Mouse (Mus musculus) gastrocnemius, adult 18-20 months (tissue): Measurements from ENCODE around the gene Saysd1. TPM values are rescaled to one million over a fixed set of nuclear protein-coding genes. Genes with fewer than 3 reads are reported as not detected.

Experiments
- DNase-seq: peaks from one replicate; pipeline ENCODE4 v3.0.0; 2021; ENCODE audit warnings: low spot score
- total RNA-seq, 2 experiments: library from RNA; stranded (reverse); gene quantifications; 2 replicates each; pipeline ENCODE4 v1.2.3; 2021

Saysd1 gene
- total RNA-seq, 2 experiments from 2014 or later: 2.8 to 2.9 TPM

DNA sequence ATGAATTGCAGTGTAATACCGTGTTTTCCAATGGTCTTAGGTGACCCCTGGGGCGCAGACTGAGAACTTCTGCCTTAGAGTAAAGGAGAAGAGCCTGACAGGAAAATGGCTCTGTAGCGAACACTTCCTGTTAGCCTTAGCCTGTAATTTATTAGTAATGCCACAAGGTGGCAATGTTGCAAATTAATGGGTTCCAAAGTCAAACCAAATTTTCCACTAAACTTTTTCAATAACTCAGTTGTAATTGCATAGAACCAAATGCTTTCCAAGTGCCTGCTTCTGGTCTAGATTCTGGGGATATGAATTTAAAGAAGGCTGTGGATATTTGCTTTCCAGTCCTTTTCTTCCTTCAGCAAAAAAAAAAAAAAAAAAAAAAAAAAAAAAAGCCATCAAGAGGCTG is 26.1 kb downstream of the Saysd1 start:
- DNase-seq: no peak

DNA sequence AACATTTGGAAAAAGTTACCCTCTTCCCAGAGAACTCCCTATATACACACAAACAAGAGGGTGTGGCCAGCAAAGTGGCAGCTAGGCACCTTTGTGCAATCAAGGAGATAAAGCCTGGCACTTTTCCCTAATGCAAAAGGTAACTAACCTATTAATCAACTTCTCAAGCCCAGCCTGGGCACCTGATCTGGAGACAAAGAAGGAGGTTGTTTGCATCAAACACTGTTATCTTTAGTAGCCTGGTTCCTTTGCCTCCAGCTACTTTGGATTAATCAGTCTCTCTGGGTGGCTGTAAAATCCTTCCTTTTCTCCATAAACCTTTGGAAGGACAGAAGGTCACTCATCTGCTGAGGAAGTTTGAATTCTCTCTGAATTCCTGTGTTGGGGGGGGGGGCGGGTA is 27.4 kb downstream of the Saysd1 start:
- no peak for DNase-seq

DNA sequence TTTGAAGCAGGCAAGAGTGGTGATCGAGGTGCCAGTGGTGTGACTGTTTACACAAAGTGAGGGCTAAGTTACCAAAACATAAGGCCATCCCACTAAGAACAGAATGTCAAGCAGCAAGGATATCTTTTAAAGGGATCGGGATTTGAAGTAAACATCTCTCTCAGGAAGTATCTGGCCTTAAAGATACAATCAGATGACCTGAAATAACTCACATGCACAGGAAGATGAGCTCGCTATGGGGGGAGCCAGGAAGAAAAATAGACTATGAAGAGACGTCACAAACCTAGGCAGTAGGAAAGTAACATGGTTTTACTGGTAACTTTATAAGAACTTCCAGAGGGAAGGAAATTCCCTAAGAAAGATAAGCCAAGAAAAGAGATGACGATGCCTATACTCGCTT is 32.1 kb downstream of the Saysd1 start:
- DNase-seq: no peak

DNA sequence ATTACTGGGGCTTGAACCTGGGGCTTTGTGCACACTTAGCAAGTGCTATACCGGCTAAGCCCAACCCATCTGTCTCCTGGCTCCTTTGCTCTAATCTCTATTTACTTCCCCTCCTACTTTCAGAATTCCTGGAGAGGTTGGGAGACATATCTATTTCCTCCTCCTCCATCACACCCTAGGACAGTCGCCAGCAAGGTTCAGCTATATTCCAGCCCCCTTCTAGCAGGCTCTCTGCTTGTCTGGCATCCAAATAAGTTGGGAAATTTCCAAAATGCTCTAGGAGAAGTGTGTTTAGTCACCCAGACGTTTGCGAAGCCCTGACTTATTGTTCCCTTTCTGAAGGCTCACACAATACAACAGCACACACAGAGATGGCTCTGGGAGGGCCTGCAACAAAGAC is 35.1 kb downstream of the Saysd1 start:
- no peak for DNase-seq

DNA sequence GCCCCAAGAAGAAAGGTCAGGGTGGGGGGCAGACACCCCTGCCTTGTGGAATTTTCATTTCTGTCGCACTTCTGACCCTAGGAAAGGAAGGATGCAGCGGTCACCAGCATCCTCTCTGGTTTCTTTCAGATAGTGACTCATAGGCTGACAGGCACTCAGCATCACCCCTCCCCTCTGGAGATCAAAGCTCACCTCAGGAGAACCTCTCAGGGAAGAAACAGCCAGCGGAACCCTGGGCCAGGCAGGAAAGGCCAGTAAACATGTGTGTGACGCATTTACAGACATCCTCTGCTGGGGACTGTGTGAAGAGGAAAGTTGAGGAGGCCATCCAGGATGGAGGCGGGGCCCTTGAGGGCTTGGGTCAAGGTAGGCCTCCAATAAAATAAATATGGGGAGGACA is 40.3 kb downstream of the Saysd1 start:
- DNase-seq: no peak

DNA sequence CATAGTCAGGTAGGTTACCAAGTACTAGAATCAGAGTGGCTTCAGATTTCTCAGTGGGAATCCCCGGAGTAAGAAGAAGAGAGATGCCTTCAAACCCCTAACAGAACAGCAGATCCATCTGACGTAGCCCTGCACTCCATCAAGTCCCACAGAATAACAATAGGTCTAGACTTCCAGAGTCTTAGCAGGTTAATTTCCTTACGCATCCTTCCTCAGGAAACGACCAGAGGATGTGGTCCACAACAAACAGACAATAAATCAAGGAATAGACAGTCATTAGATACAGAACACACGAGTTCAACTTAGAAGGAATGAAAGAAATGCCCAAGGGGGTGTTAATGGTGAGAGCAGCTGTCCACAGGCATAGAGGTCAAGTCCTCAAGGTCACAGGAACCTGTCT is 43.4 kb downstream of the Saysd1 start:
- no peak for DNase-seq

DNA sequence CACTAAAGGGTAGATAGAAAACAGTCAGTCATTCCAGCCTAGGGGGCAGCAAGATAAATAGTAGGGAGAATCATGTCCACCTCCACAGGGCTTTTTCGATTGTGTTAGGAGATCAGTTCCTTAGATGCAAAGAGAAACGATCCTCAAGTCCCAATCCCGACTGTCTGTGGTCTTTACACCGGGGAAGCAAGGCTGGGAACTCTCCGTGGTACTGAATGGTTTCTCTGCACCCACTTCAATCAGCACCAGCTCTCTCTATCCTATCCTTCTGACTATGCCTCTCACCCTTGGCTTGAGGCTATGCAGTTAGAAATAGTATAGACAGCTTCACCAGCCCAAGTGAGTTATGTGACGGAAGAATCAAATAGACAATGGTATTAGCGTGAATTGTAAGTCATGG is 44.8 kb downstream of the Saysd1 start:
- DNase-seq: no peak

DNA sequence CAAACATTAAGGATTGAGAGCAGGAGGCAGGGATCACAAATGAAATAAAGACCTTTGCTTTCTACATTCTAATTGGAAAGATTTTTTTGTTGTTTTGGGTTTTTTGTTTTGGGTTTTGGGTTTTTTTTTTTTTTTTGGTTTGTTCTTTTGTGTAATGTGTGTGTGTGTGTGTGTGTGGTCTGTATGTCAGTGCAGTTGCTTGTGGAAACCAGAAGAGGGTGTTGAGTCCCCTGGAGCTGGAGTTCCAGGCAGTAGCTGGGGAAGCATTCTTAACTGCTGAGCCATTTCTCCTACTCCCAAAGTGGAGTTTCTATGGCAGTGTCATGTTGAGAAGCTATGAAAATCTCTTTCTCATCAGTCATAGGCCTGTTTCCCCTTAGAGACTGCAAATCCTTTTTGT is 54.0 kb downstream of the Saysd1 start:
- DNase-seq: no peak

DNA sequence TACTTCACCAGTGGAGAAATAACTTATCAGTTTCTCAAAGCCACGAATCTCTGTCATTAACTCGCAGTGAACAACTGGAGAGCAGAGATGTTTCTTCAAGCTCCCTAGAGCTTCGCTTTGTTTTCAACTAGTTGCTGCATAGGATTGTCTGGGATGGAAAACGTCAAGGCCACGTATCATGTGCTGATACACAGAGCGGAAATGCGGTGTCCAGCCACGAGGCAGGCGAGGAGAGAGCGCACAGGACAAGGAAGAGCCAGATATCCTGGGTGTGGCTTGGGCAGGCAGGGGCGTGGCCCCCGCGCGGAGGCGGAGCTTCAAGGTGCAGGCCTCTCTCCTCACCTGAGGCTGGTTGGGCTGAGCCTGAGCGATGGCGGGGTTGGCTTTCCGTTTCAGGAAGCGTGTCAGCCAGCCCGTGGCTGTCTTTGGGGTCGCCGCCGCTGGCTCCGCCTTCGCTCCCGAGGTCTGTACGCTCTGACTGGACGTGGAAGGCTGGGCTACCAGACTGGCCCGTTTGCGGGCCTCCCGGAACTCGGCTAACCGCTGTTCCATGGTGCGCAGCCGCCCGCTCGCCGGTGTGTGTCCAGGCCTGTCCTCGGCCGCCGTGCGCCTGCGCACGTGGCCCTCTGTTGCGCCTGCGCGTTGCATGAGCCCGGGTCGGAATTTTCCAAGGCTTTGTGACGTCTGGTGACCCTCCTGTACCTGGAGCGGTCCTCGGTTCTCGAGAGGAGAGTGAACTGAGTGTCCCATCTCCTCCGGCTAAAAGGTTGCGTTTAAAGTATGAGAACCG is 55.6 kb downstream of the Saysd1 start:
- peak; percentile 91 for DNase-seq

DNA sequence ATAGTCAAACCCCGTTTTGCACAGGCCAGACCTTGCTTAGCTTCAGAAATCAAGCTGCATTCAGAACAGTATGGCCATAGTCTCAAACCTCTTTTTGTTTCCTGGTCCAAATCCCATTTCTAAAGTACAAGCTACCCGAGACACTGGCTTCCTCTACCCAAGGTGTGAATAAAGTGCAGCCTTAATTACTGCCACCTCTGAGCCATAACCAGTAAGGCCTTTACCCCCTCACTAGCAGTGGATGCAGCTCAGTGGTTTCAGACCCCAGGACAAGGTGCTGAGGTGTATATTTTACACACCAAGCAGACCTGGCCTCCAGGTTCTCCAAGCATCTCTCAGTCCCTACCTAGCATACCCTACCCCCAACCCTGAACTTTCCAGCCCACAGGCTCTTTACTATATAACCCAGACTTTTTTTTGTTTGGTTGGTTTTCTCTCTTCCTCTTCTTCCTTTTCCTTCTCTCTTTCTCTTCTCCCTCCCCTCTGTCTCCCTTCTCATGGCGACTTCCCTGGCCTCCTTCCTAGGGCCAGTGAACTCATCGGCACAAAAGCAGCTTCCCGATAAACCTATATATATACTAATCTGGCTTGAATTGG is 56.3 kb downstream of the Saysd1 start:
- no peak for DNase-seq

DNA sequence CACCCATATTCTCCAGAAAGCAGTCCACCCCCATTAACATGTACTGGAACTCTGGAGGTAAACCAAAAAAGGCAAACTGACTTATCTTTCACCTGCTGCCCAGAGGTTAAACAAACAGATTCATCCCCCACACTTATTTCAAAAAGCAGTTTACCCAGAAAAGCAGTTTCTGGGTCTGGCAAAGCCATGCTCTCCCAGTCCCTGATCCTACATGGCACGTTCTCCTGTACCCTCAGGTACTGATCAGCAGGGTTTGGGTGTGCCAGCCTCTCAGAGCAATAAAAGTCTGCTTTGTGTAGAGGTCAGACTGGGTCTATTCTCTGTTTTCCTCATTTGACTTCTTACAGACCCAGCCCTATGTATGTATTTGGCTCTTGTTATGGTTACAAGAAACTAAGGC is 57.2 kb downstream of the Saysd1 start:
- DNase-seq: no peak

DNA sequence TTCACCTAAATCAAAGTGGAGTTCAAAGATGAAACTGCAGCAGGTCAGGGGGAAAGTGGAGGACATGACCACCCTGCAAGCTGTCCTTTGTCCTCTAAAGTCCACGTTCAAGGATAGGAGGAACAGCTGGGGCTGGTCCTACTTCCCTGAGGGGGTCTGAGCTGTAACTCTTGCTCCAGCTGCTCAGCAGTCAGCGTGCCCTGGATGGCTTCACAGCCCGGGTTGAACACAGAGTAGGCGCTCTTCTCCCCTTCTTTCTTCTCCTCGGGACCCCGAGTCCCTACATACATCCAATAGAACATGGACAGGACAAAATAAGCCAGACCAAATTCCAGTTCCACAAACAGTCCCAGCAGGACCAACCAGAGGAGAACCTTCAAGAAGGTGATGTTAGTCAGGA is 61.2 kb downstream of the Saysd1 start:
- DNase-seq: no peak

DNA sequence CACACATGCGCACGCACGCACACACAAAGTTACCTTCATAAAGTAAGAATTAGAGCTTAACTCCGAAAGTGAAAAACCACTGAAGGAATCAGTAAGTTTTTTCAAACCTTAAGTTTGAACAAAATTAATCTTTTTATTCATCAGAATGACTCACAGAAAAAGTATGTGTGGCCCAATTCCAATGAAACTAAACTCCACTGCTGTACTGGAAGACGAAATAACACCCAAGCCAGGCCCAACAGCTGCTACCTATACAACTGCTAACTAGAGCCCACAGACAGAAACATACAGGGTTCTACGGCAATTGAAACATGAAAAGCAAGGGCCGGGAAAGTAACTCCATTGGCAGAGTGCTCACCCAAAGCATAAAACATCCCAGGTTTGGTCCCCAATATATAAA is 62.8 kb downstream of the Saysd1 start:
- no peak for DNase-seq

DNA sequence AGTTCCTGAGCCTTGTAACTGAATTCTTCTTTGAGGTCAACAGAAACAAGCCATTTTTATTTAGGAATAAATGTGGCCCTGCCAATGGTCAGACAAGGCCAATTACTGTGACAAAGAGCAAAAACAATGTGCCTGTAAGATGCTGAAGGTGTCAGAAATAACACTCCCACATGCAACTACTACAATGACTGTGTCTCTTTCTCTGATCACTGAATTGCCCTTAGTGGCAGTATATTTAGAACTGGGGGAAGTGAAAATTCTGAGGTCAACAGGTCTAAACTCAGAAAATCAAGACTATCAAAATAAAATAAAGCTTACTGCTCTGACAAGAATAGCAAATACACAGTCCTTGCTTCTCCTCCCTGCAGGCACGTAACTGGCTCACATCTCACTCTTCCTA is 63.6 kb downstream of the Saysd1 start:
- no peak for DNase-seq

DNA sequence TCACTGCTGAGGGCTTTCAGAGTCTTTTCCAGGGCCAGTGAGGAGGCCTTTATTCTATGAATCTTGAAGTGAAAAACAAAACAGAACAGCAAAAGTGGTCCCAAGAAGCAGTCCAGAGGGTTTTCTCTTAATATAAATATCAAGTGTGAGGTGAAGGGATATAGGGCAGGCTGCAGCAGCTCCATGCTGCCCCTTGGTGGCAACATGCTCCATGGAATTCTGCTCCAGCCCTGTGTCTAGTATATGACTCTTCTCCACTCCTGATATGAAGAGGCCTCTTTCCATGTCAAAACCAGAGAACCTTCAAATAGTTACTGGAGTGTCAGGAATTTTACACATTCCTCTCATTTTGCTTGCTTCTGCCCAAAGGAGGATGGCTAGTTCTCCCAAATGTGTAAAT is 67.7 kb downstream of the Saysd1 start:
- DNase-seq: no peak

DNA sequence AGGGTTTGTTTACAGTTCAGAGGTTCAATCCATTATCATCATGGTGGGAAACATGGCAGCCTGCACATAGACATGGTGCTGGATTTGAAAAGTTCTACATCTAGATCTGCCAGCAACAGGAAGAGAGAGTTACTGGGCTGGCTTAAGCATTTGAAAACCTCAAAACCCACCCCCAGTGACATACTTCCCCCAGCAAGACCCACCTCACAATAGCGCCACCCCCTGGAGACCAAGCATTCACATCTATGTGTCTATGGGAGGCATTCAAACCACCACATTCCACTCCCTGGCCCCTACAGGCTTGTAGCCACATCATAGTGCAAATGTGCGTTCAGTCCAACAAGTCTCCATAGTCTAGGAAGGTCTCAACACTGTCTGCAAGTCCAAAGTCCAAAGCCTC is 70.0 kb downstream of the Saysd1 start:
- DNase-seq: no peak

DNA sequence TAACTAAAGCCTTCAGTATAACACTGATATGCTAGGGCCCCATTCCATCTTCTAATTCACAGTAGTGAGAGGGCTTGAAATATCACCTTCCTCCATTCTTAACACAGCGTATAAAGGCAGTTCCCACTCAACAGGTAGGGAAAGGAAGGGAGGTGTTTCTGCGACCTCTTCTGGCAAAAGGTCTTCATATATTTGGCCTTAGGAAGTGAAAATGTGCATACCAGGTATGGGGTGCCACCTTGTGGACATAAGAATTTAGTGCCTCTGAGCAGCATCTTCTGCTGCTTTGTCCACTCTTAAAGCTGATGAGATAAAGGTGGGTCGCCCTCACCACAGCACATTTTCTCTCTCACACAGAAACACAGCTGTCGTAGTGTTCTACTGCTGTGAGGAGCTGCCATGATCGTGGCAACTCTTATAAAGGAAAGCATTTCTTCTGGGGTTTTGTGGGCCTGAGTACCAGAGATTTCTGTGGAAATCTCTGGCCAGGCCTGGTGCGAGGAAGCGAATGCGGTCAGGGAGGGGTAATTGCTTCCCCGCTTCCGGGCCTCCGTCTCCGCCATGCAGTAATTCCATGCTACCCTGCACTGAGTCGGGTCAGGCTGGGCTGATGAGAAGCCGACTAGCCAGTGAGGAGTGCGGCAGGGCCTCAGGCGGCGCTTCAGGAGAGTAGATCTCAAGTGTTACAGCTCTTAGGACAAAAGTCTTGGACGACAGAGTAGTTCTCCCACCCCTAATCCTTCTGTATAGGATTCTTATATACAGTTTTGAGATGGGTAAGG is 70.8 kb downstream of the Saysd1 start:
- DNase-seq: peak; percentile 39

DNA sequence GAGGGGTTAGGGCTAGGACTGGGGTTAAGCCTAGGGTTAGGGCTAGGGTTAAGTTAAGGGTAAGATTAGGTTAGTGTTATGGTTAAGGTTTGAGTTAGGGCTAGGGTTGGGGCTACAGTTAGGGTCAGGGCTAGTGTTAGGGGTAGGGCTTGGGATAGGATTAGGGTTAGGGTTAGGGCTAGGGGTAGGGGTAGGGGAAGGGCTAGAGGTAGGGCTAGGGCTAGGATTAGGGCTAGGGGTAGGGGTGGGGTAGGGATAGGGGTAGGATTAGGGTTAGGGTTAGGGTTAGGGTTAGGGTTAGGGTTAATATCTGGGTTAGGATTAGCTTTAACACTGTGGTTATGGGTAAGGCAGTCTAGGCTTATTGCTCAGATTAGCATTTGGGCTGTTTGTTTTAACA is 73.6 kb downstream of the Saysd1 start:
- no peak for DNase-seq

DNA sequence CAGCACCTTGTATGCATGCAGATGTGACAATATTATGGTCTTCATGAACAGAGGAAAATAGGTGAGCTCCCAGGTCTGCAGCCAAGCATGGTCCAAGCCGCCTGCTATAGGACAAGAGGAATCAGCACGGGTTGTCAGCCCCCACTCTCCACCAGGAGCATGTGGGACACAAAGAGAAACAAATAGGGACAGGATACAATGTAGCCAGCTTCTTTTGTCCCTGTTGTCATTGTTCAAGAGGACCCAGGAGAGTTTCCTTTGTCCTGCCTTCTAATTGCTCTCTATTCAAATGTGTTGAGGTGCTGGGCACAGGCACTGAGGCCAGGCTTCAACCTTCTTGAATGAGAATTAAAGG is 89.9 kb downstream of the Saysd1 start:
- DNase-seq: no peak

DNA sequence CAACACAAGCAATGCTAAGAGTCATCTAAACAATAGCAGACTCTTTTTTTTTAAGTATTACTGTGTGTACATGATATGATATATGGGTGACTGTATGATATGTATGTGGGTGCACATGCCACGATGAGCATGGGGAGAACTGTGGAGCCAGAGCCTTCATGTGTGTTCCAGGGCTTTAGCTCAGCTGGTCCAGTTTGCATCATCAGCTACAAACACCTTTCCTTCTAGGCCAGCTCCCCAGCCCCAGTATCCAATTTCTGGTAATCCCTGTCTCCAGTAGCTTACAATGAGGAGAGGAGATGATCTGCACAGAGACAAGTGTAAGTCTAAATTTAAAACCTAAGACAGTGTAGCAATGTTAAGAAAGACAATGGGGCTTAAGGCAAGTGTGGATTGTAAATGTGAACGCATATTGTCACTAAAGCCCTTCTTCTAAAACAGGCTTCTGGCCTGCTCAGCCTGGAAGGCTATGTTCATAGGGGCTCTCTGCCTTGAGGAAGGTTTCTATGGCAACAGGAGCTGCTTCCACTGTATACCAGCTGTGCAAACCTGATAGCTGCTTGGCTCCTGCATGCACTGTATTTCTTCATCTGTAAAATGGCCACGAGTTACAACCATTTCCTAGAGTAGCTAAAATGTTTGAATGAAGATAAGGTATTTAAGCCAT is 90.4 kb downstream of the Saysd1 start:
- DNase-seq: no peak

DNA sequence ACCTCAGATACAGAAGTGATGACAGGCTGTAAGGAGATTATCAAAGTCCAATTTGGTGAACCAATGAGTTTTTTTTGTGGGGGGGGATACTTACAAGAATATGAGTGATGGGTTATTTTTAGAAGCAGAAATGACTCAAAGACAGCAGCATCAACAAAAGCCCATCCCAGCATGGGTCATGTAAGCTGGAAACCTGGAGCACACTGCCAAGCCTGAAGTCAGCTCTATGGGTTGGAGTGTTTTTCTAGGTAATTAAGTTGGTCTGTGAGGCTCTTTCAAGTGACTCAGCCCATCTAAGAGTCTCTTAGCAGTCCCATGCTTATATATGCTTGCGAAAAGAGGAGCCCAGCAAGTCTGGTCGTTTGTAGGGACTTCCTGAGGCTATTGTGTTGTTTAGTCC is 91.0 kb downstream of the Saysd1 start:
- no peak for DNase-seq

DNA sequence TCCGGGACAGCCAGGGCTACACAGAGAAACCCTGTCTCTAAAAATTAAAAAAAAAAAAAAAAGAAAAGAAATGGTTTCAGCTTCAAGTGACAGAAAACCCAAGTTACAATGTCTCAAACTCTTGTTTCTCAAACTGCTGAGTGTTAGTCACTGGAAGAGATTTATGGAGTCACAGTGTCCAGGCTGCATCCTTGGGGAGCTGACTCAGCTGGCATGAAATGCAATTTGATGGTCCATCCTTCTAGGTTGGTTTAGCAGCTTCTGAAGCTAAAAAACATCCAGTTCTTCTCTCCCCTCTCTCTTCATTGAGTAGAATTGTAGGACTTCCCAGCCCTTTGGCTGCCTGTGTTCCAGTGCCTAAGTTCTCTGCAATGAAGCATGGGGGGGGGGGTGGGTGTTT is 94.3 kb downstream of the Saysd1 start:
- no peak for DNase-seq
